Mouse (Mus musculus): ENCODE measurements around the gene Nicn1. TPM values are rescaled to one million over a fixed set of nuclear protein-coding genes. Genes with fewer than 3 reads are reported as not detected.

Nicn1 gene
- total and polyA plus RNA-seq, 2 experiments from 2014 or later = 66.6 to 134 TPM

- peak overlapping the region; percentile 85; the same call in 1 of the 2 replicates for H3K27ac ChIP-seq (ENCODE audit: low read depth, low read length)
- ATAC-seq (no peak), DNase-seq (no peak)
- WGBS = 67% methylated on average over 10 of the region's 10 CpGs
- peak overlapping the region; percentile 80 for H3K4me2 ChIP-seq (ENCODE audit: low read depth)
- no peak for TF ChIP-seq CTCF (IDR thresholded peaks at IDR 0.05; ENCODE audit: low read depth)
- H3K9ac ChIP-seq = no peak overlapping the region
- H3K4me1 ChIP-seq (ENCODE audit: insufficient read depth) = peaks cover 13% of the 10 kb centered on the region
- H3K27me3 ChIP-seq (ENCODE audit: insufficient read depth, low read length) = no peaks in the 10 kb centered on the region
- no peak overlapping the region for H3K4me3 ChIP-seq (ENCODE audit: low read depth, low read length)
- no peaks in the 10 kb centered on the region for H3K9me3 ChIP-seq (ENCODE audit: low read length)
- peaks cover 29% of the 10 kb centered on the region for H3K36me3 ChIP-seq (ENCODE audit: insufficient read depth)
Measured at GRCm38 (mm10) chr9:108337848-108338550, 47.8 kb downstream of the Nicn1 start.

GRCm38 (mm10) chr9:108338551-108338885, 48.3 kb downstream of the Nicn1 start:
- H3K36me3 ChIP-seq (ENCODE audit: insufficient read depth) = peaks cover 26% of the 10 kb centered on the region
- H3K9me3 ChIP-seq (ENCODE audit: low read length) = no peaks in the 10 kb centered on the region
- TF ChIP-seq CTCF (IDR thresholded peaks at IDR 0.05; ENCODE audit: low read depth) = no peak
- ATAC-seq (no peak; the same call in 1 of the 2 replicates), DNase-seq (no peak)
- no peaks in the 10 kb centered on the region for H3K27me3 ChIP-seq (ENCODE audit: insufficient read depth, low read length)
- peak overlapping the region; percentile 85 for H3K27ac ChIP-seq (ENCODE audit: low read depth, low read length)
- WGBS = 20% methylated on average over 6 of the region's 6 CpGs
- peak overlapping the region; percentile 80 for H3K4me2 ChIP-seq (ENCODE audit: low read depth)
- H3K4me1 ChIP-seq (ENCODE audit: insufficient read depth) = peaks cover 13% of the 10 kb centered on the region
- peak overlapping the region; percentile 70; the same call in 1 of the 2 replicates for H3K9ac ChIP-seq
- peak overlapping the region; percentile 50 for H3K4me3 ChIP-seq (ENCODE audit: low read depth, low read length)

GRCm38 (mm10) chr9:108338886-108339781, 48.9 kb downstream of the Nicn1 start, which contains the start of gene Gpx1:
Gene Gpx1, plus strand, starts transcription at chr9:108338903.
- Histone ChIP-seq H3K27me3 (ENCODE audit: insufficient read depth, low read length) (no peaks in the 10 kb centered on the region), H3K4me2 (ENCODE audit: low read depth) (peak within 1 kb of the TSS; percentile 80), H3K9me3 (ENCODE audit: low read length) (no peaks in the 10 kb centered on the region), H3K9ac (peak within 1 kb of the TSS; percentile 70), H3K36me3 (ENCODE audit: insufficient read depth) (peaks cover 20% of the 10 kb centered on the region), H3K4me3 (ENCODE audit: low read depth, low read length) (peak within 1 kb of the TSS; percentile 50), H3K27ac (ENCODE audit: low read depth, low read length) (peak within 1 kb of the TSS; percentile 85), H3K4me1 (ENCODE audit: insufficient read depth) (peaks cover 13% of the 10 kb centered on the region)
- under 1% methylated on average over 49 of the region's 49 CpGs for WGBS
- peak; percentile 12 for TF ChIP-seq CTCF (IDR thresholded peaks at IDR 0.05; ENCODE audit: low read depth)
- ATAC-seq (peak; percentile 98), DNase-seq (peak; percentile 92)

GRCm38 (mm10) chr9:108339886-108340257, 49.6 kb downstream of the Nicn1 start:
- DNase-seq (no peak), ATAC-seq (no peak)
- H3K4me3 ChIP-seq (ENCODE audit: low read depth, low read length) = peak overlapping the region; percentile 50
- no peak for TF ChIP-seq CTCF (IDR thresholded peaks at IDR 0.05; ENCODE audit: low read depth)
- H3K27me3 ChIP-seq (ENCODE audit: insufficient read depth, low read length) = no peaks in the 10 kb centered on the region
- peak overlapping the region; percentile 80 for H3K4me2 ChIP-seq (ENCODE audit: low read depth)
- H3K4me1 ChIP-seq (ENCODE audit: insufficient read depth) = peaks cover 13% of the 10 kb centered on the region
- H3K9ac ChIP-seq = peak overlapping the region; percentile 70
- peak overlapping the region; percentile 85; the same call in 1 of the 2 replicates for H3K27ac ChIP-seq (ENCODE audit: low read depth, low read length)
- H3K9me3 ChIP-seq (ENCODE audit: low read length) = no peaks in the 10 kb centered on the region
- H3K36me3 ChIP-seq (ENCODE audit: insufficient read depth) = peaks cover 13% of the 10 kb centered on the region
- 14% methylated on average over 20 of the region's 20 CpGs for WGBS

DNA sequence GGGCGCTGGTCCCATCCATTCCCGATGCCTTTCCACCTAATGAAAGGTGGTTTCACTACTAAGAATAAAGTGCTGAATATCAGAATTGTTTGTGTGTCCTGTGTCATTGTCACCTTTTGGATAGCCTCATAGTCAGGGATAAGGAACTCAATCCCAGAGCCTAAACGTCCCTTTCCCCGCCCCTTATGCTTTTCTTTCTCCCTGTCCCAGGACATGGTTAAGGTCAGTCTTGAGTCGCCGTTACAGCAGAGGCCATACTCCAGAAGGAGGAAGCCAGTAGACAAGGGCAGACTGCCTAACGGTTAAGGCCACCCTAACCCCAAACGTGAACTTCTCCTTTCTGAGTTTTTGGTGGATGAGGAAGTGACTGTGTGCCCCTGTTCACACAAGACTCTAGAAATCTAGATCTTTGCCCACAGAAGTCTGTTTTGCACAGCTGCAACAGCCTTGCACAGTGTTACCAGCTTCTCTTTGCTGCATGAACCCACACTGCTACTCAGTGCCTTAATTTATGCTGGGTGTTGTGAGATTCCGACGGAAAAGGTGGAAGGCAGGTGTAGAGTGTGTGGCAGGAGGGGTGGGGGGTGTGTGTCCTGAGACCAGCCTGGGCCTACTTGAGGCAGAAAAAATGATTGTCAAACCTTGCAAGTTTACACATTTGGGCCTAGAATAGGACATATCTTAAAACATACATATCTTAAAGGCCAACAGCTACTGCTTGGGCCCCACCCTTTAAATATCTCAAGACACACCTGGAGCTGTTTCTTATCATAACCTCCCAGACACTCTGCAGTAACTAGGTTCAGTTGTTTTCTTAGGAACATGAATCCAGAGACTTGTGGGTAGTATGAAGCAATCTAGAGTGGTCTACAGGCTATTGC, 50.3 kb downstream of the Nicn1 start:
- Histone ChIP-seq H3K4me2 (ENCODE audit: low read depth) (peak overlapping the region; percentile 80), H3K36me3 (ENCODE audit: insufficient read depth) (peaks cover 6% of the 10 kb centered on the region), H3K4me1 (ENCODE audit: insufficient read depth) (peaks cover 13% of the 10 kb centered on the region), H3K9ac (peak overlapping the region; percentile 70; the same call in 1 of the 2 replicates), H3K27me3 (ENCODE audit: insufficient read depth, low read length) (no peaks in the 10 kb centered on the region), H3K4me3 (ENCODE audit: low read depth, low read length) (peak overlapping the region; percentile 50), H3K27ac (ENCODE audit: low read depth, low read length) (no peak overlapping the region), H3K9me3 (ENCODE audit: low read length) (no peaks in the 10 kb centered on the region)
- DNase-seq (no peak), ATAC-seq (no peak)
- TF ChIP-seq CTCF (IDR thresholded peaks at IDR 0.05; ENCODE audit: low read depth) = no peak
- WGBS = 73% methylated on average over 10 of the region's 10 CpGs

GRCm38 (mm10) chr9:108341139-108341475, 50.9 kb downstream of the Nicn1 start:
- no peak overlapping the region for H3K27ac ChIP-seq (ENCODE audit: low read depth, low read length)
- DNase-seq (no peak), ATAC-seq (no peak)
- WGBS = 92% methylated on average over 5 of the region's 5 CpGs
- H3K36me3 ChIP-seq (ENCODE audit: insufficient read depth) = peaks cover 2% of the 10 kb centered on the region; the same call in 1 of the 2 replicates
- H3K9ac ChIP-seq = no peak overlapping the region
- H3K27me3 ChIP-seq (ENCODE audit: insufficient read depth, low read length) = no peaks in the 10 kb centered on the region
- no peaks in the 10 kb centered on the region for H3K9me3 ChIP-seq (ENCODE audit: low read length)
- H3K4me2 ChIP-seq (ENCODE audit: low read depth) = no peak overlapping the region
- H3K4me1 ChIP-seq (ENCODE audit: insufficient read depth) = peaks cover 13% of the 10 kb centered on the region
- no peak for TF ChIP-seq CTCF (IDR thresholded peaks at IDR 0.05; ENCODE audit: low read depth)
- H3K4me3 ChIP-seq (ENCODE audit: low read depth, low read length) = no peak overlapping the region
